Mouse (Mus musculus): ENCODE results near the gene Abca2. TPM values are rescaled to one million over a fixed set of nuclear protein-coding genes. Genes with fewer than 3 reads are reported as not detected.
"Not testable (repeated sequence)": the region's sequence is repeated elsewhere in the genome, so short reads cannot be mapped to it uniquely, and the experiment has no call there.

The Abca2 gene
- total and polyA plus RNA-seq, 2 experiments: 11.1 to 48.7 TPM

GRCm38 (mm10) chr2:25402377-25402971 lies 26.0 kb upstream of the Abca2 start:
- TF ChIP-seq POLR2A (IDR thresholded peaks at IDR 0.05; ENCODE audit: extremely low read depth, insufficient read depth, low read length) (no peak), CTCF (IDR thresholded peaks at IDR 0.05; ENCODE audit: low read depth, low read length) (peak; percentile 72)
- peak overlapping the region; percentile 74; the same call in 1 of the 2 replicates for H3K4me3 ChIP-seq (ENCODE audit: insufficient read depth, low read depth, low read length)
- H3K27me3 ChIP-seq (ENCODE audit: control insufficient read depth, insufficient read depth, low read length): peaks cover 6% of the 10 kb centered on the region

DNA sequence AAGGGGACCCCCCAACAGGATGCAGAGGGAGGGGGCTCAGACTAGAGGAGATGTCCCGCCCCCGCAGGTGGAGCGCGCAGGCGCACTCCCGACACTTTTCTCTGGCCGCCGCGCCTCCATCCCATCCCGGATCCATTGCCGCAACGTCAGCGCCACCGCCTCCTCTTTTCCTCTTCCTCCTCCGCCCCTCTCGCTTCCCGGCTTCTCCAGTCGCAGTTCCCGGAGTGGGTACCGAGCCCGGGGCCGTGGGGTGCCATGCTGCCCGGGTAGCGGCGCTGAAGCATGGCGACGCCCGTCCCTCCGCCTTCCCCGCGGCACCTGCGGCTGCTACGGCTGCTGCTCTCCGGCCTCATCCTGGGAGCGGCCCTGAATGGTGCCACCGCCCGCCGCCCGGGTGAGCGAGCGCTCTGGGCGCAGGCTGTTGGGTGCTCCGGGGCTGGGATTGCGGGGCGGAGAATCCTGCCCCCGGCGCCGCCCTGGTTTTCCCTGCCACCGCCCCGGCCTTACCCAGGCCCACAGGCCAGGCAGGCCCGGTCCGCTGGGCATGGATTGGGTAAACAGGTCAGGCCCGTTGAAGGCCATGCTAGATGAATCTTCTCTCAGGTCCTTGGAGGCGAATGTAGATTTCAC lies 25.4 kb upstream of the Abca2 start:
- H3K9ac ChIP-seq (ENCODE audit: low read depth, low read length): peak overlapping the region; percentile 78
- TF ChIP-seq POLR2A (IDR thresholded peaks at IDR 0.05; ENCODE audit: extremely low read depth, insufficient read depth, low read length): 0 out of 2 replicates have a peak, but pooled peaks have one; percentile 12
- no peak for TF ChIP-seq CTCF (IDR thresholded peaks at IDR 0.05; ENCODE audit: low read depth, low read length)
- no peak for DNase-seq (ENCODE audit: extremely low read depth, low read depth, low spot score)
- WGBS: 4% methylated on average over 52 of the region's 54 CpGs
- no peaks in the 10 kb centered on the region for H3K4me1 ChIP-seq (ENCODE audit: control insufficient read depth, insufficient read depth, low read length)
- no peaks in the 10 kb centered on the region for H3K79me2 ChIP-seq (ENCODE audit: control insufficient read depth, insufficient read depth, low read length)
- H3K4me3 ChIP-seq (ENCODE audit: insufficient read depth, low read depth, low read length): peak overlapping the region; percentile 74
- peaks cover 6% of the 10 kb centered on the region for H3K27me3 ChIP-seq (ENCODE audit: control insufficient read depth, insufficient read depth, low read length)
- H3K36me3 ChIP-seq (ENCODE audit: control insufficient read depth, insufficient read depth, low read length): no peaks in the 10 kb centered on the region
- H3K27ac ChIP-seq (replicated peaks; ENCODE audit: insufficient read depth, low read depth, low read length): no peak overlapping the region

More at GRCm38 (mm10) chr2:25402377-25402971, 26.0 kb upstream of the Abca2 start:
- peak; percentile 42 for DNase-seq (ENCODE audit: extremely low read depth, low read depth, low spot score)
- Histone ChIP-seq H3K27ac (replicated peaks; ENCODE audit: insufficient read depth, low read depth, low read length) (no peak overlapping the region), H3K4me1 (ENCODE audit: control insufficient read depth, insufficient read depth, low read length) (no peaks in the 10 kb centered on the region), H3K79me2 (ENCODE audit: control insufficient read depth, insufficient read depth, low read length) (no peaks in the 10 kb centered on the region), H3K36me3 (ENCODE audit: control insufficient read depth, insufficient read depth, low read length) (no peaks in the 10 kb centered on the region), H3K9ac (ENCODE audit: low read depth, low read length) (no peak overlapping the region)
- 5% methylated on average over 13 of the region's 13 CpGs for WGBS

GRCm38 (mm10) chr2:25403994-25404393 lies 24.5 kb upstream of the Abca2 start:
- H3K27me3 ChIP-seq (ENCODE audit: control insufficient read depth, insufficient read depth, low read length): peaks cover 6% of the 10 kb centered on the region
- no peaks in the 10 kb centered on the region for H3K79me2 ChIP-seq (ENCODE audit: control insufficient read depth, insufficient read depth, low read length)
- no peak overlapping the region for H3K27ac ChIP-seq (replicated peaks; ENCODE audit: insufficient read depth, low read depth, low read length)
- H3K9ac ChIP-seq (ENCODE audit: low read depth, low read length): no peak overlapping the region
- no peak for DNase-seq (ENCODE audit: extremely low read depth, low read depth, low spot score)
- WGBS: 82% methylated on average over 4 of the region's 4 CpGs
- no peak overlapping the region for H3K4me3 ChIP-seq (ENCODE audit: insufficient read depth, low read depth, low read length)
- H3K36me3 ChIP-seq (ENCODE audit: control insufficient read depth, insufficient read depth, low read length): no peaks in the 10 kb centered on the region
- no peak for TF ChIP-seq CTCF (IDR thresholded peaks at IDR 0.05; ENCODE audit: low read depth, low read length)
- no peak for TF ChIP-seq POLR2A (IDR thresholded peaks at IDR 0.05; ENCODE audit: extremely low read depth, insufficient read depth, low read length)
- H3K4me1 ChIP-seq (ENCODE audit: control insufficient read depth, insufficient read depth, low read length): no peaks in the 10 kb centered on the region

DNA sequence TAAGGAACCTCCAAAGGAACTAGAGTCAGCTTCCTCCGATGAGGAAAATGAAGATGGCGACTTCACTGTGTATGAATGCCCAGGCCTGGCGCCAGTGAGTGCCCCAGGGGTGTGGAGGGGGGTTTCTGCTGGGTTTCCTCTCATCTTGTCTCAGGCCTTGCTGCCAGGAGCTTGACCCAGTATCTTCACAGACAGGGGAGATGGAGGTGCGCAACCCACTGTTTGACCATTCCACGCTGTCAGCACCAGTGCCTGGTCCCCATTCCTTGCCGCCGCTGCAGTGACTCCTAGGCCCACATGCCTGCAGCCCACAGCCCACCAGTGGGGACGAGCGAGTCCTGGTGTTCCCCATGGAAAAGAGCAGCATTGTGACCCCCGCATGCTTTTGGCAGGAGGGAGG lies 19.6 kb upstream of the Abca2 start:
- Histone ChIP-seq H3K79me2 (ENCODE audit: control insufficient read depth, insufficient read depth, low read length) (no peaks in the 10 kb centered on the region), H3K27me3 (ENCODE audit: control insufficient read depth, insufficient read depth, low read length) (no peaks in the 10 kb centered on the region), H3K4me3 (ENCODE audit: insufficient read depth, low read depth, low read length) (no peak overlapping the region), H3K36me3 (ENCODE audit: control insufficient read depth, insufficient read depth, low read length) (no peaks in the 10 kb centered on the region), H3K27ac (replicated peaks; ENCODE audit: insufficient read depth, low read depth, low read length) (no peak overlapping the region), H3K4me1 (ENCODE audit: control insufficient read depth, insufficient read depth, low read length) (no peaks in the 10 kb centered on the region), H3K9ac (ENCODE audit: low read depth, low read length) (no peak overlapping the region)
- WGBS: 89% methylated on average over 10 of the region's 10 CpGs
- TF ChIP-seq CTCF (IDR thresholded peaks at IDR 0.05; ENCODE audit: low read depth, low read length) (no peak), POLR2A (IDR thresholded peaks at IDR 0.05; ENCODE audit: extremely low read depth, insufficient read depth, low read length) (no peak)
- DNase-seq (ENCODE audit: extremely low read depth, low read depth, low spot score): no peak

GRCm38 (mm10) chr2:25413436-25413835 lies 15.1 kb upstream of the Abca2 start:
- not testable (repeated sequence) for H3K4me1 ChIP-seq (ENCODE audit: control insufficient read depth, insufficient read depth, low read length); H3K36me3 ChIP-seq (ENCODE audit: control insufficient read depth, insufficient read depth, low read length); H3K9ac ChIP-seq (ENCODE audit: low read depth, low read length); H3K4me3 ChIP-seq (ENCODE audit: insufficient read depth, low read depth, low read length); H3K79me2 ChIP-seq (ENCODE audit: control insufficient read depth, insufficient read depth, low read length); H3K27ac ChIP-seq (replicated peaks; ENCODE audit: insufficient read depth, low read depth, low read length); H3K27me3 ChIP-seq (ENCODE audit: control insufficient read depth, insufficient read depth, low read length); DNase-seq (ENCODE audit: extremely low read depth, low read depth, low spot score)

DNA sequence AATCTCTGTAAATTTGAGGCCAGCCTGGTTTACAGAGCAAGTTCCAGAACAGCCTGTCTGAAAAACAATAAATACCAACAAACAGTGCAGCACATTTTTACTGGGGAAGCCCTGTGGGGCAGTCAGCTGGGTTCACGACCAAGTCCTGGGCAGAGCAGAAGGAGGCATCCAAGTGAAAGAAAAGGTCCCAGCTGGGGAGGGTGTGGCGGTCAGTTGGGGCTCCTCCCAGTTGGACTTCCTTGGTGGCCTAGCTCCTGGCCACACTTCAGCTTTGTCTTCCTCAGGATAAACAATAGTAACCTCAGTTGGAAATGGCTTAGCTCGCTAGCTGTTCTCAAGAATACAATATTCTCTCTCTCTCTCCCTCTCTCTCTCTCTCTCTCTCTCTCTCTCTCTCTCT lies 11.1 kb upstream of the Abca2 start:
- no peaks in the 10 kb centered on the region for H3K79me2 ChIP-seq (ENCODE audit: control insufficient read depth, insufficient read depth, low read length)
- 56% methylated on average over 3 of the region's 3 CpGs for WGBS
- H3K27ac ChIP-seq (replicated peaks; ENCODE audit: insufficient read depth, low read depth, low read length): no peak overlapping the region
- no peak overlapping the region for H3K9ac ChIP-seq (ENCODE audit: low read depth, low read length)
- H3K27me3 ChIP-seq (ENCODE audit: control insufficient read depth, insufficient read depth, low read length): no peaks in the 10 kb centered on the region
- no peaks in the 10 kb centered on the region for H3K4me1 ChIP-seq (ENCODE audit: control insufficient read depth, insufficient read depth, low read length)
- TF ChIP-seq CTCF (IDR thresholded peaks at IDR 0.05; ENCODE audit: low read depth, low read length): no peak
- no peak for TF ChIP-seq POLR2A (IDR thresholded peaks at IDR 0.05; ENCODE audit: extremely low read depth, insufficient read depth, low read length)
- no peak overlapping the region for H3K4me3 ChIP-seq (ENCODE audit: insufficient read depth, low read depth, low read length)
- no peak for DNase-seq (ENCODE audit: extremely low read depth, low read depth, low spot score)
- no peaks in the 10 kb centered on the region for H3K36me3 ChIP-seq (ENCODE audit: control insufficient read depth, insufficient read depth, low read length)
